Mouse (Mus musculus): ENCODE results near the gene Ptpn5. TPM values are rescaled to one million over a fixed set of nuclear protein-coding genes. Genes with fewer than 3 reads are reported as not detected.

Gene Ptpn5
- total RNA-seq (2012; rRNA removed) (not detected in 2 replicates), polyA plus RNA-seq (2012; ENCODE audit: insufficient read depth in 1 of 2, insufficient read length in 2 of 2, low read depth in 1 of 2, low replicate concordance in 2 of 2, missing spikeins in 1 of 2) (under 1 TPM in 1 of 2 experiments, not detected in 1; 0.03 TPM)

DNA sequence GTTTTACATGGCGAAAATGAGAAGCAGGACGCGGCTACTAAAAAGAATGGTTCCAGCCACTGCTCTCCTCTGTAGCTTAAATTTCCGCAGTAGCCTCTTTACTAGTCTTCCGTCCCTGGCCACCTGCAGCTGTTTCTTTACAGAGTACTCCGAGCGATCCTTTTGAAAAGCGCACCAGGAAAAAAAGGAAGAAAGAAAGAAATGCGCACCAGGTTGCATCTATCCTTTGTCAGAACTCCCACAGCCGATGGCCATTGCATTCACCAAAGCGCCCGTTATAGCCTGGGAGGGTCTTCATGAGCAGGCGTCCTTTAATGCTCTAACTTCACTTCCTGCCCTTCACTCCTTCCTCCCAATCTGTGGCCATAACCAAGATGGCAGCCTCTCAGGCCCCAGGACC, at the start of gene Ptpn5:
TSS of gene Ptpn5 (minus strand) at position 354 of the 400 bp plus-strand sequence.
- Histone ChIP-seq H3K9me3 (replicated peaks; ENCODE audit: insufficient read depth, low read length) (no peaks in the 10 kb centered on the region), H3K9ac (ENCODE audit: control insufficient read depth, low read depth, low read length, poor library complexity, severe bottlenecking) (no peak within 1 kb of the TSS)
- TF ChIP-seq USF2 (IDR thresholded peaks at IDR 0.05; ENCODE audit: borderline replicate concordance in 1 of 2, insufficient read depth in 1 of 2, low read depth in 1 of 2, low read length in 2 of 2) (no peak), ZNF384 (IDR thresholded peaks at IDR 0.05; ENCODE audit: low read depth, low read length) (no peak), NELFE (IDR thresholded peaks at IDR 0.05; ENCODE audit: low read depth, low read length) (no peak), CHD2 (IDR thresholded peaks at IDR 0.05; ENCODE audit: low read length) (no peak), EP300 (IDR thresholded peaks at IDR 0.05; ENCODE audit: low read depth in 1 of 2, low read length in 2 of 2) (no peak), ELF1 (IDR thresholded peaks at IDR 0.05; ENCODE audit: low read depth, low read length) (no peak), HCFC1 (IDR thresholded peaks at IDR 0.05; ENCODE audit: low read depth, low read length) (no peak), SIN3A (IDR thresholded peaks at IDR 0.05; ENCODE audit: low read length) (no peak), MXI1 (IDR thresholded peaks at IDR 0.05; ENCODE audit: low read depth, low read length) (no peak), MYC (IDR thresholded peaks at IDR 0.05; ENCODE audit: low read depth, low read length) (no peak), MYB (IDR thresholded peaks at IDR 0.05; ENCODE audit: low read depth, low read length) (no peak)

DNA sequence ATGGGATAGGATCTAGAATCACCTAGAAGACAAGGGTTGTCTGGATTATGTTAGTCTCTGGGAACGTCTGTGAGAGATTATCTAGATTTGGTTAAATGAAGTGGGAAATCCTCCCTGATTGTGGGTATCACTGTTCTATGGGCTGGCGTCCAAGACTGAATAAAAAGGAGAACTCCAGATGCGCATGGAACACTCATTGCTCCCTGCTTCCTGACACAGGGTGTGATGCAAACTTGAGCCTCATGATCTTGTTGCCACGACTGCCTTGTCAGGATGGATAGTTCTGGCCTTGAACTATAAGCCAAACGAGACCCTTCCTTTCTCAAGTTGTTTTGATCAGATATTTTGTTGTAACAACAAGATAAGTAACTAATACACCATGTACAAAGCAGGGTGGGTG, 37.3 kb upstream of the Ptpn5 start:
- Histone ChIP-seq H3K79me2 (ENCODE audit: control insufficient read depth, insufficient read depth, low read length, poor library complexity) (no peaks in the 10 kb centered on the region), H3K27ac (ENCODE audit: control insufficient read depth, low read depth, low read length) (no peak overlapping the region), H3K9ac (ENCODE audit: control insufficient read depth, low read depth, low read length, poor library complexity, severe bottlenecking) (no peak overlapping the region), H3K4me1 (ENCODE audit: control insufficient read depth in 1 of 2, insufficient read depth in 2 of 2, low read length in 2 of 2) (no peaks in the 10 kb centered on the region), H3K27me3 (ENCODE audit: control insufficient read depth in 1 of 2, insufficient read depth in 2 of 2, low read length in 2 of 2) (no peaks in the 10 kb centered on the region; a peak in 1 of 4 replicates), H3K9me3 (replicated peaks; ENCODE audit: insufficient read depth, low read length) (no peaks in the 10 kb centered on the region), H3K4me3 (ENCODE audit: control insufficient read depth in 1 of 2, insufficient read depth in 1 of 2, low read depth in 2 of 2, low read length in 2 of 2) (no peak overlapping the region), H3K36me3 (ENCODE audit: control insufficient read depth in 1 of 2, insufficient read depth in 2 of 2, low read length in 2 of 2) (no peaks in the 10 kb centered on the region)
- DNase-seq (ENCODE audit: low read depth, low spot score), result no peak
- TF ChIP-seq POLR2AphosphoS5 (IDR thresholded peaks at IDR 0.05; ENCODE audit: borderline replicate concordance, low read depth, low read length) (no peak), HCFC1 (IDR thresholded peaks at IDR 0.05; ENCODE audit: low read depth, low read length) (no peak), MEF2A (IDR thresholded peaks at IDR 0.05; ENCODE audit: extremely low read depth, insufficient replicate concordance, low read depth, low read length, poor library complexity, severe bottlenecking) (no peak), BHLHE40 (IDR thresholded peaks at IDR 0.05; ENCODE audit: borderline replicate concordance, low read depth, low read length) (no peak), NELFE (IDR thresholded peaks at IDR 0.05; ENCODE audit: low read depth, low read length) (no peak), UBTF (IDR thresholded peaks at IDR 0.05; ENCODE audit: borderline replicate concordance, insufficient read depth, low read depth, low read length) (no peak), E2F4 (IDR thresholded peaks at IDR 0.05; ENCODE audit: borderline replicate concordance, low read depth, low read length) (no peak), POLR2A (IDR thresholded peaks at IDR 0.05; ENCODE audit: control insufficient read depth in 1 of 2, insufficient read depth in 1 of 2, low read depth in 1 of 2, low read length in 2 of 2, poor library complexity in 1 of 2) (no peak), TBP (IDR thresholded peaks at IDR 0.05; ENCODE audit: low read depth, low read length) (no peak), RCOR1 (IDR thresholded peaks at IDR 0.05; ENCODE audit: low read depth, low read length) (no peak), ETS1 (IDR thresholded peaks at IDR 0.05; ENCODE audit: low read depth, low read length) (no peak), KAT2A (conservative IDR thresholded peaks at IDR 0.05; ENCODE audit: low read depth, low read length) (no peak), TCF12 (IDR thresholded peaks at IDR 0.05; ENCODE audit: low read depth, low read length) (no peak), RAD21 (IDR thresholded peaks at IDR 0.05; ENCODE audit: low read depth, low read length) (no peak), ZMIZ1 (IDR thresholded peaks at IDR 0.05; ENCODE audit: low read depth, low read length) (no peak), TAL1 (IDR thresholded peaks at IDR 0.05; ENCODE audit: low read length) (no peak), USF2 (IDR thresholded peaks at IDR 0.05; ENCODE audit: borderline replicate concordance in 1 of 2, insufficient read depth in 1 of 2, low read depth in 1 of 2, low read length in 2 of 2) (no peak), SMC3 (IDR thresholded peaks at IDR 0.05; ENCODE audit: low read depth, low read length) (no peak), MAX (IDR thresholded peaks at IDR 0.05; ENCODE audit: low read length) (no peak), ZKSCAN1 (IDR thresholded peaks at IDR 0.05; ENCODE audit: low read depth, low read length) (no peak)

More for the DNA sequence above, at the start of gene Ptpn5:
- H3K4me3 ChIP-seq (ENCODE audit: control insufficient read depth in 1 of 2, insufficient read depth in 1 of 2, low read depth in 2 of 2, low read length in 2 of 2), result no peak within 1 kb of the TSS
- peaks cover 0 to 2% of the 10 kb centered on the region in 2 experiments; a peak in 1 of 4 replicates for H3K27me3 ChIP-seq (ENCODE audit: control insufficient read depth in 1 of 2, insufficient read depth in 2 of 2, low read length in 2 of 2)
- H3K27ac ChIP-seq (ENCODE audit: control insufficient read depth, low read depth, low read length), result no peak within 1 kb of the TSS
- H3K79me2 ChIP-seq (ENCODE audit: control insufficient read depth, insufficient read depth, low read length, poor library complexity), result no peaks in the 10 kb centered on the region
- H3K4me1 ChIP-seq (ENCODE audit: control insufficient read depth in 1 of 2, insufficient read depth in 2 of 2, low read length in 2 of 2), result no peaks in the 10 kb centered on the region
- no peaks in the 10 kb centered on the region for H3K36me3 ChIP-seq (ENCODE audit: control insufficient read depth in 1 of 2, insufficient read depth in 2 of 2, low read length in 2 of 2)
- no peak for DNase-seq (ENCODE audit: low read depth, low spot score)

All from MEL (cell line).